Mouse (Mus musculus): Measurements from ENCODE around the gene Dnajc3.

DNA sequence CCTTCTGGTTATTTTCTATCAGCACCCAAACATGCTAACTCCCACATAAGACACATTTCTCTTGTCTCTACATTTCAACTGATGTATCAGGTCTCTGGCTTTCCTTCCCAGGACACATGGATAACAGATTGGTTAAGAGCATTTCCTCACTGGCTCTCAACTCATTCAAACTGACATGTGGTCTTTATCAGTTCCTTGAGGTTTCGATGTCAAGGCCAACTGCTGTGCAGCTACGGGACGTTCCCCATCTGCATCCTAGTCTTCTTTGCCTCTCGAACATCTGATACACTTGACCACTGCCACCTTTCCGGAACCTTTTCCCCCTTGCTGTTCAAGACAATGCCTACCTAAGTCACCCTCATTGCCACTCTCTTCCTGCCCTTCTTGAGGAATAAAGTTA, 24.1 kb upstream of the Dnajc3 start:
- TF ChIP-seq EP300 (optimal IDR thresholded peaks at IDR 0.05) = no peak
- no peak for TF ChIP-seq CTCF (IDR thresholded peaks at IDR 0.05; ENCODE audit: low read depth)

Data from stomach, postnatal 0 days (tissue).